Mouse (Mus musculus): Measurements from ENCODE around the gene Scimp. TPM values are rescaled to one million over a fixed set of nuclear protein-coding genes. Genes with fewer than 3 reads are reported as not detected.
"Not testable (repeated sequence)": the region's sequence is repeated elsewhere in the genome, so short reads cannot be mapped to it uniquely, and the experiment has no call there.

Gene Scimp
- total RNA-seq, 2 experiments from 2014 or later, result not detected

DNA sequence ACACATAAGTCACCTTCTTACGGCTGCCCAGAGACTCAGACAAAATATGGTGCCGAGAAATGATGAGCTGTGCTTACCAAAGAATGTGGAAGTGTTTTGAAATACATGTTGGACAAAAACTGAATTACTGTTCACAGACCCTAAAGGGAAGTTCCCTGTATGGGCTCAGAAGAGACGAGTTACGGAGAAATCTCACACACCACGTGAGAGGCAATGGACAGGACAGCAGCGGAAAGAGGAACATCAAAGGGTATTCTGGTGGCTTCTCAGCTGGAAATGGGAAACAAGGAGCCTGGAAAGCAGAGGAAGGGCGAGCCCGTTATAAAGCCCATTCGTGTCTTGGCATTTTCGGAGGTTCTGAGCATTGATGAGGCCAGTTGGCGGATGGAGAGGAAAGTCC, 25.3 kb downstream of the Scimp start:
- no peak for DNase-seq (ENCODE audit: extremely low spot score in 1 of 2, low spot score in 2 of 2)
- intact Hi-C loops (cut with DNase I), result no loop called here

DNA sequence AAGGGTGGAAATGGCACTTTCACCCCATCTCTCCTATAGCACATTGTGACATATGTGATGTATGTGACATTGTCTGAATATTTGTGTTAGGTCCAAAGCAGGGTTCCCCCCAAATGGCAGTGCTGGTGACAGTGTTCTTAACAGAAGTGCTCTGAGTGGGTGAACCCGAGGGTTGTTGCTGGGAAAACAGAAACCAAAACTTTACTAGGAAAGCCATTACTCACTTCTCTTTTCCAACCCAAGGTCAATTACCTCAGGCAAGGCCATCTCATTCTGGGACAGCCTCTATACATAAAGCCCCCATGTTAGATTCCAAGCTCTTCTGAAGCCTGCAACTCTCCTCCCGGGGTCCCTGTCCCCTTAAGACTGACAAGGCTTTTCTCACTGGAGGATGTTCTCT, 26.5 kb downstream of the Scimp start:
- intact Hi-C loops (cut with DNase I), result no loop called here
- DNase-seq (ENCODE audit: extremely low spot score in 1 of 2, low spot score in 2 of 2), result no peak

DNA sequence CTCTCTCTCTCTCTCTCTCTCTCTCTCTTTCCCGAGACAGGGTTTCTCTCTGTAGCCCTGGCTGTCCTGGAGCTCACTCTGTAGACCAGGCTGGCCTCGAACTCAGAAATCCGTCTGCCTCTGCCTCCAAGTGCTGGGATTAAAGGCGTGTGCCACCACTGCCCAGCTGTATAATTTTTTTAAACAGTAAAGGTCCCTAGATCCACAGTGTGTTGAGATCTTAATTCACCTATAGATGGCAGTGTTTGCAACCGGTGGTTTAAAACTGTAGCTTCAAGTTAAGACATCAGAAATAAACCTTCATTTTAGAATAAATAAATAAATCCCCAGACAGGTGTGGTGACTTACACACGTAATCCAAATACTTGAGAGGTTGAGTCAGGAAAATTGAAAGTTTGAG, 34.3 kb downstream of the Scimp start:
- intact Hi-C loops (cut with DNase I), result loop anchor here (5.0 kb wide), 1 partner anchor 34 kb away; the partner anchor contains the start of gene Scimp
- DNase-seq (ENCODE audit: extremely low spot score in 1 of 2, low spot score in 2 of 2), result not testable (repeated sequence)

DNA sequence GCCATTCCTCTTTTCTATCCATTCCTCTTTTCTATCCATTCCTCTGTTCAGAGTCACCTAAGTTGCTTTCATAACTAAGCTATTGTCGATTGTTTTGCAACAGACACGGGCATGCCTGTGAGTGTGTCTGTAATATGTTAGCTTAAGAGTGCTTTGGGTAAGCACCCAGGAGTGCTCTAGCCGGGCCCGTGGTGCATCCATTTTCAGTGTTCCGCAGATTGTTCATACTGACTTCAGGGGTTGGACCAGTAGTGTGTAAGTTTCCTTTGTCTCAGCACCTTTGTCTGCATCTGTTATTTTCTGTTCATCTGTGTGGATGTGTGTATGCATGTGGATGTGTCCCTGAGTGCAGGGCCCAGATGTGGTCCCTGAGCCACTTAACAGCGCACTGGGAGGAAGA, 34.8 kb downstream of the Scimp start:
- intact Hi-C loops (cut with DNase I), result loop anchor here (5.0 kb wide), 1 partner anchor 35 kb away; the partner anchor contains the start of gene Scimp
- DNase-seq (ENCODE audit: extremely low spot score in 1 of 2, low spot score in 2 of 2), result no peak

DNA sequence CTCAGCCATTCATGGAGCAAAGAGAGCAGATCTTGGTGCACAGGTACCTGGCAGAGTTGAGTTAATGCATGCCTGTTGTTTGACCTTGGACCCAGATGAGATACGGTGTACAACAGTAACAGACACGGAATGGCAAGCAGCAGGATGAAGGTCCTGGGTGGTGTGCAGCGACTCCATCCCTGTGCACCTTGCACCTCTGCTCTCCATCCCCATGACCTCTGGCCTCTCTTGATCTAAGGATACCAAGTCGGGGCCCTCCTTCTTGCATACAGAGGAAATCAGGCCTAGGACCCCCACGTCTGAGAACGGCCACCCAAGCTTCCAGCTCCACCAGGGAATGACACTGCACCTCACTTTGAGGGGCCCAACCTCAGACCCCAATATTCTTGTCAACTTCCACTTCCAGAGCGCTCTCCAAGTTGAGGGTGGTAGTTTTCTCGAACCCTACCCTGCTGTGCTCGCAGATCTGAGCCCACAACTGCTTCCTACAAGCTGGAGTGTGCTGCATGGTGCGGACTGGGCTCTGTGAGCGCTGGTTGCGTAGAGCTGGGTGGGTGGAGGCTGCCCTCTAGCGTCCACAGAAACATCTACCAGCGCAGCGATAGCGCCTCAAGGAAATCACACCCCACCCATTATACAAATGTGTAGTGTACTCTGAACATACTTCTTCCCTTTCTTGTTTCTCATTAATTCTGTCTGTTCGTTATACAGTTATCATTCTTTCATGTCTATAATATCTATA, 35.4 kb downstream of the Scimp start:
- DNase-seq (ENCODE audit: extremely low spot score in 1 of 2, low spot score in 2 of 2), result peak; percentile 62 to 77
- intact Hi-C loops (cut with DNase I), result loop anchor here (5.0 kb wide), 1 partner anchor 35 kb away; the partner anchor contains the start of gene Scimp

DNA sequence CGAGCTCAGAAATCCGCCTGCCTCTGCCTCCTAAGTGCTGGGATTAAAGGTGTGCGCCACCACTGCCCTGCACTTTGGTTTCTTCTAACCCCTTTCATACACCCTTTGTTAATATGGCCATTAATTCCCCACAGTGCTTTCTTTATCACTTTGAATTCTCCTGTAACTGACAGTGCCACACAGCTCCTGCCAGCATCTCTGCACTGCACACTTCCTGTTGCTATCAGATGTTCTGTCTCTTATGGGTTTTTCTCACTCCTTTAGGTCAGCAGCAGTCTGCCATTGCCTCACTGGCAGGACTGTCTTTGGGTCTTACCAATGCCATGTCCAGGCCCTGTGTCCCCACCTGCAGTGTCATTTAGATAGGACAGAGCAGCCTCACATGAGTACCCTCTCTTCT, 41.6 kb downstream of the Scimp start:
- DNase-seq (ENCODE audit: extremely low spot score in 1 of 2, low spot score in 2 of 2), result no peak
- intact Hi-C loops (cut with DNase I), result no loop called here

DNA sequence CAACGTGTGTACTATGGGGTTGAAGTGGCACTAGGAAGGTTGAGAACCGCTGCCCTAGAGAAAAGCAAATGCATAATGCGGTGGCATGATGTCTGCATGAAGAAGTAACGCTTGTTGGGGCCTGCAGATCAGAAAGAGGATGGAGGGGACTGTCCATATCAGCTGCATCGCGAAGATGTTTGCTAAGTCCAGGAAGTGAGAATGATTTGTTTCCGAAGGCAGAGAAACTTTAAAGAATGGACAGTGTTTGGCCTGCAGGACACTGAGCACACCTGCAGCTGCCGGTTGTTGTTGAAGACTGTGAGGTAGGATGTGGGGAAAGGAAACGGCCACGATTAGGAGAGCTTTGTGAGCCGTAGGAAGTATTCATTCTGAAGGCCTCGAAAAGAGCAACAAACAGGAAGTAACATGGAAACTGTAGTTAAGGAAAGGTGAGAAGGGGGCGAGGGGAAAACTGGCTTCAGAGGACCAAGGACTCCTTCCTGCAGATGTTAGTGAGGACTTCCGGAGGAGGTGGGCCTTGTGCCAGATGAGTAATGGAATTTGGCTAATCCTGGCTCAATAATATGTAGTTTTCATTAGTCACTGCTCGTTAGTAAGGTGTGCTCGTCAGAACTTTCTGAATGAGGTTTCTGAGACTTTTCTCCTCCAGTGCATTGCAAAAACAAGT, 46.5 kb downstream of the Scimp start:
- DNase-seq (ENCODE audit: extremely low spot score in 1 of 2, low spot score in 2 of 2), result peak in 1 of 2 experiments; percentile 61
- intact Hi-C loops (cut with DNase I), result no loop called here

DNA sequence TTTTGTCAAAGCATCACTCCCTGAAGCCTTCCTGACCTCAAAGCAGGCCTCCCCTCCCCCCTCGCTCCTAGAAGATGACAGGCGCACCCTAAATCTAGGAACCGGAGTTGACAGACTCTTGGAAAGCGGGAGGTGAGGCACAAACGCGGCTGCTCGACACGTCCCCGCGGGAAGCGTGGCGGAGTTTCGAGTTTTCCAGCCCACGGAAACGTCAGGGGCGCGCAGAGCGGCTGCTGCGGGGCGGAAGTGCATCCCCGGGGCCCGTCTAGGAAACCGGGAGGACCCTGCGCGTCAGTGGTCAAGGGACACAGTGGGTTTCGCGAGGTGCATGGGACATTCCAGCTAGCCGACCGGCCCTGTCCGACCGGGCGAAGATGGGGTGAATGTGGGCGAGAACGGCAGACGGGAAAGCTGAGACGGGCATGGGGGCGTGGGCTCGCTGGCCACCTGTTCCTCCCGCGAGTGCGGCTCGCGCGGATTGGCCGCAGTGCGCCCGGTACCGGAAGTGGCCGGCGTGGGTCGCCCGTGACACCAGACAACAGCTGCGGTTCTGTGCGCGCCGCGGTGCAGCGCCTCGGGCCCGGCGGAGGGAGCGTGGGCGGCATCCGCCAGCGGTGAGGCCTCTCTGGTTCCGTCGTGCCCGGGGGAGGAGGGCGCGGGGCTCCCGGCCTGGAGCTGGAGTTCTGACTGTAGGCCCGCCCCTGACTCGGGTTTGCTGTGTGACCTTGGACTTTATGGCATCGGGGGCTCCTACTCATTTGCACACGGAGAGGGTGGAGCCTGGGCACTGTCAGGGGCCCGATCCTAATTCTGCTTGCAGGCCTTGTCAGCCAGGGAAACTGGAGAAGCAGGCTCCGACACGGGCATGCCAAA, 48.2 kb downstream of the Scimp start, which contains the start of gene Zfp3:
Gene Zfp3, plus strand, starts transcription at position 274 of the 873 bp plus-strand sequence.
- peak; percentile 80 to 91 for DNase-seq (ENCODE audit: extremely low spot score in 1 of 2, low spot score in 2 of 2)
- intact Hi-C loops (cut with DNase I), result no loop called here

DNA sequence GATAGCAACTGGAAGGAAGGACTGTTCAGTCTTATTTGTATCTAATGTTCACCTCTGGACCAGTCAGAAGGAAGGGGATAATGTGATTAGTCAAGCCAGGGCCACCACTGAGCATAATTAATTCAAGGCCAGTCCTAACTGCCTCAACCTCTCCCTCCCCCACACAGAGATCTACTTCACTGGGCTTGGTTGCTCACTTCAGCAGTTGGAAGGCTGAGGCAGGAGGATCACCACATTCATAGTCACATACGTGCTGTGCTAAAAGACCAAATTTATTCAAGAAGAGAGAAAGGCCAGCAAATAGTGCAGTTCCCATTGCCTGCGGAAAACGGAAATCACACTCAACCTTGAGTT, 48.8 kb downstream of the Scimp start:
- intact Hi-C loops (cut with DNase I), result no loop called here
- no peak for DNase-seq (ENCODE audit: extremely low spot score in 1 of 2, low spot score in 2 of 2)

DNA sequence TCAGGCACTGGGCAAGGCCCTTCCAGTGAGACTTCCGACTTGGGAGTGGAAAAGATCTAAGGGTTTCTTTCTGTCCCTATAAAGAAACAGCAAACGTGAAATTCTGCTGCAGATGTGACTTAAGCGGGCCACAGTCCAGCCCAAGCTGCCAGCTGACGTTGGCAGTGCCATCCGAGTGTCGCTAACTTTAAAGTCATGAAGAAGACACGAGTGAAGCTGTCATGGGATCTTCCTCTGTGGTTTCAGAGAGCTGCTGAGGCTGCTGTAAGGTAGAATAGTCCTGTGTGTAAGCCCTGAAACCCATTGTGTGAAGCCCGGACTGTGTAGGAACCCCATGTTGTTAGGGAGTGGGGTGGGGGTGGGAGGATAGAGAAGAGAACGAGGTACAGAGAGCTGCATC, 49.7 kb downstream of the Scimp start:
- intact Hi-C loops (cut with DNase I), result no loop called here
- no peak for DNase-seq (ENCODE audit: extremely low spot score in 1 of 2, low spot score in 2 of 2)

DNA sequence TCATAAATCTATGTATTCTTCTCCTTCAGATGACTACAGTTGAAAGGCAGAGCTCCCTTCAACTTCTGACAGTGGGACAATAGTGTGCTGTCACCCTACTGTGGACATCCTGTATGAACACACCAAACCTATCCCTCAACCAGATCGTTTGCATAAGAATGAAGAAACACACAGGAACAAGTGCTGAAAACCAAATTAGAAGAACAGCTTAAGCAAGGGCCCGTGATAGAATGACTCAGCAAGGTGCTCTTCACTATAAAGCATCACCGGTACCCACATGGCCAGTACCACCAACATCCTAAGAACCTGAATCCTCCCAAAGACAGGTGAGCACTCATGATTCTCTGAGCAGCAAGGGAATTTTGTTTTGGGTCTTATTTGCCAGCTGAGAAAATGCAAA, 51.9 kb downstream of the Scimp start:
- intact Hi-C loops (cut with DNase I); DNase-seq (ENCODE audit: extremely low spot score in 1 of 2, low spot score in 2 of 2): not testable (repeated sequence)

DNA sequence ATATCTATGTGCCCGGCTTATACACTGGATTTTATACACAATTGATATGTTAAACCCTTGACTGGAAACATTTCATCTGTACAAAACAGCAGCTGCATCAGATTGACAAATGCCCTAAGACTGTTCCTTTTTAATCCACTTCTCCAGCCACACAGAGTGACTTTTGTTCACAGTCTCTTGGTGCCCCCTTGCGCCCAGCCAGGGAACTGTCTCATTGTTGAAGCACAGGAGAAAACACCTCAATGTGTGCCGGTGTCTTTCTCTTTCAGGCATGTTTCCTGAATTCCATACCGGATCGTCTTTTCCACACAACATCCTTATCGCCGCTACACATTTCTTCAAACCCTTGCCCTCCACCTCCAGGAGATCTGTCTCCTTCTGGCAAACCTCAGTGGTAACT, 56.7 kb downstream of the Scimp start:
- DNase-seq (ENCODE audit: extremely low spot score in 1 of 2, low spot score in 2 of 2), result peak; percentile 76 to 82
- intact Hi-C loops (cut with DNase I), result loop anchor here (2.0 to 10.0 kb wide), 5 partner anchors 55 to 341 kb away; partner anchors contain the start of genes Arrb2, Inca1, Kif1c and Pelp1

DNA sequence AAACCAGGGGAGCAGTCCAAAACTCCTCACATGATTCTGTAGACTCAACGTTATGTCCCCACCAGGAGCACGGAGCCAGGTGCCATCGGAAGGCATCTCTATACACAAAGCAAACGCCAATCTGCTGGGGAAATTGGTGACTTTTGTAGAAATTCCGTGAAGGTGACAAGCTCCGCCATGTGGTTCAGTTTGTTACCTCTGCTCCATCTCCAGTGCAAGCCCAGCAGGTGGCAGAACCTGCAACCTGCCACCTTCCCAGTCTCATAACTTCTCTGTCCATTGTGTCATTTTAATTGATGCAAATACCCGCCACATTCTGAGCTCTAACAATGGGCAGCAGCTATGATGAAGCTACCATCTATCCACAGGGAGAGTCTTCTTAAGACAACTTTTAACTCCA, 57.4 kb downstream of the Scimp start:
- intact Hi-C loops (cut with DNase I), result loop anchor here (2.0 to 10.0 kb wide), 6 partner anchors 54 to 340 kb away; partner anchors contain the start of genes Arrb2, Camta2, Inca1 and Kif1c
- no peak for DNase-seq (ENCODE audit: extremely low spot score in 1 of 2, low spot score in 2 of 2)

DNA sequence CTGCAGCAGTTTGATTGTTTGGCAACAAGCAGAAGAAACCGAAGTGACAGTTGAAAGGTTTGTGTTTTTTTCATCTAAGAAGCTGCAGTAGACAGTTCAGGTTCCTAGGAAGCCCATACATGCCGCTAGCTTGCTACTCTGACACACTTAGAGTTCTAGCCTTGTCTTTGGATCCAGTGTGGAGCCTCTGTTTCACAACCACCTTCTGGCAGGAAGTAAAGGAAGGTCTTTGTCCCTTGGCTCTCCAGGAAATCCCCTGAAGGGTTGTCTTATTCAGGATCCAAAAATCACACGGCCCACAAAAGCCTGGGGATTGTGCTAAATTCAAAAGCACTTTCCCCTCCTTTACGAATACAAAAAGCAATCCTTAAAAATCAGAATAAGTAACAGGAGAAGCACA, 57.9 kb downstream of the Scimp start:
- intact Hi-C loops (cut with DNase I), result loop anchor here (2.0 to 10.0 kb wide), 3 partner anchors 54 to 340 kb away; partner anchors contain the start of genes Camta2, Inca1, Kif1c and Pelp1
- no peak for DNase-seq (ENCODE audit: extremely low spot score in 1 of 2, low spot score in 2 of 2)

DNA sequence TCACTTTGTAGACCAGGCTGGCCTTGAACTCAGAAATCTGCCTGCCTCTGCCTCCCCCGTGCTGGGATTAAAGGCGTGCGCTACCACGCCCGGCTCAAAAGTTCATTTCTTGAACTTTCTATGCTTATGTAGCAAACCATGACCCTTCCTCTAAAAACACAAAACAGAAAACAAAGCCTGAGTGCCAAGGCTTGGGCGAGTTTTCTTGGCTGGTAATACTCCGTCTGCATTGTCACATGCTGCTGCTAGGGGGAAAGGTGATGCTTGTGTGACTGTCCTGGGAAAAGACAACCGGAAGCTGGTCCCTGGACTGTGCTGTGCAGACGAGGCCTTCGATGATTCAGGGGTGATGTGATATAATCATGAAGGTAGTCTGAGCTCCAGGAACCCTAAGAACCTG, 59.2 kb downstream of the Scimp start:
- intact Hi-C loops (cut with DNase I), result loop anchor here (5.0 to 10.0 kb wide), 2 partner anchors 66 to 338 kb away; partner anchors contain the start of genes Camta2 and Pelp1

DNA sequence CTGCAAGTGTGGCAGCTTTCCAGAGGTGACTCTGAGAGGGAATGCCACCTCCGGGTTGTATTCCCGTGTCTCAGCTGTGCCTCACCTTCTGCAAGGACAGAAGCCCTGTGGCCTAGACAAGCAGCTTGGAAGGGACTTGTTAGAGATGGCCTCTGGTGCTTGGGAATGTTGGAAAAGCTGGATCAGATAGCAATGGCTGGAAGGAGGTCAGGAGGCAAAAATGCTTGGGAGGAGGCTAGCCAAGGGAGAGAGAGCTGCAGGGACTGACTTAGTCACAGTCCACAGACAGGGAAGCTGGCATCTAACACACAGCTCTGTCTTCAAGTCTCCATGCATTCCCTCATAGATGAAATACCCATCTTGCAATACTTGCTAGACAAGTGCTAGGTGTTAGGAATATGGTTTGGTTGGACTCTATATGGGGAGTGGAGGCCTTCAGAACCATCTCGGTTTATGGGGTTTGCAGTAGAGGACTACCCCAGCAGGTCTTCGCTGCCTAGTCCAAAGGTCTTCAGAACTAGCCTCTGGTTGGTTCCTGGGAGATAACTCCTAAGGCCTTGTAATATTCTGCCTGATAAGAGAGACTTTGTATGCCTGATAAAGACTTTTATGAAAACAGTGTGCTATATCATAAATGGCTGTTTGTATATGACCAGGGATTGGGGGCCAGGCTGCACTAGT, 59.9 kb downstream of the Scimp start:
- no peak for DNase-seq (ENCODE audit: extremely low spot score in 1 of 2, low spot score in 2 of 2)
- intact Hi-C loops (cut with DNase I), result loop anchor here (5.0 to 10.0 kb wide), 2 partner anchors 65 to 338 kb away; partner anchors contain the start of genes Camta2 and Pelp1

More for the DNA sequence above, 59.2 kb downstream of the Scimp start:
- DNase-seq (ENCODE audit: extremely low spot score in 1 of 2, low spot score in 2 of 2), result no peak

DNA sequence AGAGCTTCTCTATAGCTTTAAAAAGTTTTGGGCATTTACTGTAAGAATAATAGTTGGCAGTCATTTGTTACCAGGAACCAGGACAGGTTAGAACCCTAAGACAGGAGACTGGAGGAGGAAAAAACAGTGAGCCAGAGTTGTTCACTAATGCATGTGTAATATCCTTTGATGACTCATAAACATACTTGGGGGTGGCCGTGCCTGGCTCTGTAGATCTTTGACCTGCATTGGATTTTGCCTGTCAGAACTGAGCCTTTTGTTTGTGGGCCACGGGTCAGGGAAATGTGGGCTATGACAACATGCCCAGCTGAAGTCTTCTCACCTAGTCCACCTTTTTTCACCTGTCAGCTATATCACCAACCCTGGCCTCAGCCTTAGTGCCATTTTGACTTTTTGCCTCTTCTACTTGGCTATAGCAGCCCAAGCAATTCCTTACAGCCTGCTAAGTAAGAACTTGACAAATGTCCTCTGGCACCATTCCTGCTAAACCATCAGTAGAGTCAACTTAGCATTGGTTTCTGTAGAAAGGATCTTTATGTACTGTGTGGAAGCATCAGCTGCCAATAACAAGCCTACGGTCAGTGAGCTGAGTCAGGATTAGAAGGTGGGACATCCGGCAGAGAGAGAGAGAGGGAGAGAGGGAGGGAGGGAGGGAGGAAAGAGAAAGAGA, 64.4 kb downstream of the Scimp start:
- intact Hi-C loops (cut with DNase I), result no loop called here
- DNase-seq (ENCODE audit: extremely low spot score in 1 of 2, low spot score in 2 of 2), result no peak

DNA sequence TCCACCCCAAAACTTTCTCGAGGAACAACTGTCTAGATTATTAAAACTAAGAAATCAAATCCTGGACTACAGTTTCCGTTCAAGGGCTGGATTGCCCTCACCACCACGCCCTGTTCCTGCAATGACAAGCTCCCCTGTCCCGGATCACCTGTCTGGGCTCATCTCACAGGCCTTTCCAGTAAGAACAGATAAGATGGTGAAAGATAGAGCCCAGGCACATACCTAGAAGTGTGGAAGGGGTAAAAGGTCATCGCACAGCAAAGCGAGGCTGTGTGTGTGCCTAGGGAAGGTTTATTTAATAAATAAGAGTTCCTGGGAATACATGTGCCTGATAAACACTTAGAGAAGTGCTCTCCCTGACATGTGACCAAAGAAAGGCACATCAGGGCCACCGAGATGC, 66.8 kb downstream of the Scimp start:
- intact Hi-C loops (cut with DNase I), result no loop called here

More for the DNA sequence above, 66.8 kb downstream of the Scimp start:
- no peak for DNase-seq (ENCODE audit: extremely low spot score in 1 of 2, low spot score in 2 of 2)
